Mouse (Mus musculus) urinary bladder, adult 2 months (tissue): ENCODE data around the gene Olfr1020. TPM values are rescaled to one million over a fixed set of nuclear protein-coding genes. Genes with fewer than 3 reads are reported as not detected.

ENCODE experiments used
- DNase-seq: peaks from one replicate; pipeline ENCODE4 v3.0.0; 2022; ENCODE audit warnings: low spot score
- polyA plus RNA-seq: library from polyadenylated mRNA; depleted of rRNA; stranded (reverse); fragments of >200 nt; gene quantifications from 2 replicates; pipeline ENCODE4 v1.2.3, GENCODE M21; 2012; rRNA removed

Gene Olfr1020
- polyA plus RNA-seq, result not detected in 2 replicates

GRCm38 (mm10) chr2:85846730-85847129, at the start of gene Olfr1020:
Olfr1020 (plus strand) TSS chr2:85847030.
- DNase-seq, result no peak

GRCm38 (mm10) chr2:85802444-85802843, 44.4 kb upstream of the Olfr1020 start, which contains the start of gene Olfr1016:
Olfr1016 (minus strand) TSS chr2:85802544.
- no peak for DNase-seq

DNA sequence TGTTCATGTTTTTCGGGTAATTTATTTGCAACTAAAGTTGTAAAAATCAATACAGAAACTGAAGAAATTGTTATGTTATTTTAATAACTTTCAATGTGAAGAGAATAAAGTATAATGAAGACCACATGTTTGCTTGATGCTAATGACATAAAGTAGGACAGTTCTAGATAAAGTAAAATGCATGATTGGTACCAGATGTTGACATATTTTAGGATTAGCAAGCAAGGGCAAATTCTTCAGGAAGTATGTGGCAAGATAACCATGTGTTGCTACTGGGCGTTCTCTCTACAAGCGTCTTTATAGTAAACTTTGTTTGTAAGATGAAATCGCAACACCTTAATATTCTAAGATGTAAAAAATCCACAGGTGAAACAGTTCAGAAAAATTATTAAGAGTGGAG, 42.3 kb upstream of the Olfr1020 start:
- DNase-seq, result no peak

GRCm38 (mm10) chr2:85818179-85818578, 28.7 kb upstream of the Olfr1020 start, which contains the start of gene Olfr1018:
Olfr1018 (plus strand) TSS chr2:85818479.
- no peak for DNase-seq

GRCm38 (mm10) chr2:85845383-85845782, 1.4 kb upstream of the Olfr1020 start, which contains the start of gene Olfr1019:
Olfr1019 (minus strand) TSS chr2:85845483.
- DNase-seq, result no peak

- no peak for DNase-seq
Observed at GRCm38 (mm10) chr2:85868294-85868693, 21.5 kb downstream of the Olfr1020 start, which contains the start of gene Olfr1022. Olfr1022 (plus strand) TSS chr2:85868594.

DNA sequence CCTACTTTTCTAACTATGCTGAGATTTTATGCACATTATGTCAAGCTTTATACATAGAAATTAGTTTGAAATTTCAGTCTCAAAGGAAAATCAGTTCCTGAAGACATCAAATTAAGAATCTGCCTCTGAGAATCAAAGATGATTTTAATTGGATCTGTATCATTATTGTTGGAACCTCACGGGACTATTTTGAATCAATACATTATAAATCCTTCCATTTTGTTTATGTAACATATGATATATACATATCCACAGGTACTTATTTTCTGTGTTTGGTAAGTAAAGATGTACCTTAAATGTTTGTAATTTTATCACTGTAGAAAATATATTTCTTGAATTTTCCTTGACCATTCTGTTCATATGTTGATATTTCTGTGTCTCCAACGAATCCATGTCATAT, 38.5 kb downstream of the Olfr1020 start, which contains the start of gene Olfr1023:
Gene Olfr1023, plus strand, starts transcription at position 301 of the 400 bp plus-strand sequence.
- DNase-seq, result no peak

Other genes with a start within 250 kb of the Olfr1020 start
- gene Olfr1000, start 235.1 kb upstream of the Olfr1020 start, polyA plus RNA-seq, result not detected in 2 replicates
- not detected in 2 replicates for gene Olfr1002, start 196.3 kb upstream of the Olfr1020 start, polyA plus RNA-seq
- not detected in 2 replicates for gene Olfr154, start 182.6 kb upstream of the Olfr1020 start, polyA plus RNA-seq
- not detected in 2 replicates for gene Olfr1006, start 168.3 kb upstream of the Olfr1020 start, polyA plus RNA-seq
- not detected in 2 replicates for gene Olfr1008, start 157.6 kb upstream of the Olfr1020 start, polyA plus RNA-seq
- not detected in 2 replicates for gene Olfr1009, start 131.6 kb upstream of the Olfr1020 start, polyA plus RNA-seq
- not detected in 2 replicates for gene Olfr1012, start 84.3 kb upstream of the Olfr1020 start, polyA plus RNA-seq
- not detected in 2 replicates for gene Olfr1013, start 79.9 kb upstream of the Olfr1020 start, polyA plus RNA-seq
- gene Olfr1014, start 74.3 kb upstream of the Olfr1020 start, polyA plus RNA-seq, result not detected in 2 replicates
- gene Olfr1015, start 65.0 kb upstream of the Olfr1020 start, polyA plus RNA-seq, result not detected in 2 replicates
- gene Olfr1016, start 44.5 kb upstream of the Olfr1020 start, polyA plus RNA-seq, result not detected in 2 replicates
- not detected in 2 replicates for gene Olfr1018, start 28.6 kb upstream of the Olfr1020 start, polyA plus RNA-seq
- gene Olfr1019, start 1.5 kb upstream of the Olfr1020 start, polyA plus RNA-seq, result not detected in 2 replicates
- not detected in 2 replicates for gene Olfr1022, start 21.6 kb downstream of the Olfr1020 start, polyA plus RNA-seq
- not detected in 2 replicates for gene Olfr1023, start 38.6 kb downstream of the Olfr1020 start, polyA plus RNA-seq
- not detected in 2 replicates for gene Olfr1024, start 58.0 kb downstream of the Olfr1020 start, polyA plus RNA-seq
- gene Olfr1025-ps1, start 68.2 kb downstream of the Olfr1020 start, polyA plus RNA-seq, result not detected in 2 replicates
- gene Olfr1026, start 74.5 kb downstream of the Olfr1020 start, polyA plus RNA-seq, result not detected in 2 replicates
- gene Olfr1028, start 103.4 kb downstream of the Olfr1020 start, polyA plus RNA-seq, result not detected in 2 replicates
- 0.04 TPM in 1 of 2 replicates, not detected in the other for gene Olfr1029, start 126.9 kb downstream of the Olfr1020 start, polyA plus RNA-seq
- gene Olfr1030, start 132.2 kb downstream of the Olfr1020 start, polyA plus RNA-seq, result not detected in 2 replicates
- gene Olfr1031, start 143.3 kb downstream of the Olfr1020 start, polyA plus RNA-seq, result not detected in 2 replicates
- not detected in 2 replicates for gene Olfr1032, start 158.5 kb downstream of the Olfr1020 start, polyA plus RNA-seq
- gene Olfr1033, start 173.6 kb downstream of the Olfr1020 start, polyA plus RNA-seq, result 3.9 and 4.5 TPM in 2 replicates
- gene Olfr1034, start 198.8 kb downstream of the Olfr1020 start, polyA plus RNA-seq, result 0.68 and 0.85 TPM in 2 replicates
- not detected in 2 replicates for gene Olfr1036, start 227.0 kb downstream of the Olfr1020 start, polyA plus RNA-seq
- gene Olfr1037, start 240.4 kb downstream of the Olfr1020 start, polyA plus RNA-seq, result not detected in 2 replicates